Mouse (Mus musculus) bone marrow macrophage, adult 2 months (primary cell): Measurements from ENCODE around the gene Gm29797.

ENCODE experiments used
- CTCF ChIP-seq: IDR thresholded peaks from 2 replicates; pipeline ENCODE4 v1.5.1; 2012; ENCODE audit warnings: low read depth, mild to moderate bottlenecking, low read length, moderate library complexity
- POLR2A ChIP-seq: IDR thresholded peaks from 2 replicates; pipeline ENCODE4 v1.6.1; 2012; ENCODE audit warnings: mild to moderate bottlenecking, low read depth, low read length, borderline replicate concordance

- TF ChIP-seq CTCF: no peak
- no peak for TF ChIP-seq POLR2A
Observed at GRCm38 (mm10) chr2:181684713-181685112, 27.9 kb downstream of the Gm29797 start.
